Comparison of ENCODE assay signal across 25 mouse cellular contexts in the genomic region with DNA sequence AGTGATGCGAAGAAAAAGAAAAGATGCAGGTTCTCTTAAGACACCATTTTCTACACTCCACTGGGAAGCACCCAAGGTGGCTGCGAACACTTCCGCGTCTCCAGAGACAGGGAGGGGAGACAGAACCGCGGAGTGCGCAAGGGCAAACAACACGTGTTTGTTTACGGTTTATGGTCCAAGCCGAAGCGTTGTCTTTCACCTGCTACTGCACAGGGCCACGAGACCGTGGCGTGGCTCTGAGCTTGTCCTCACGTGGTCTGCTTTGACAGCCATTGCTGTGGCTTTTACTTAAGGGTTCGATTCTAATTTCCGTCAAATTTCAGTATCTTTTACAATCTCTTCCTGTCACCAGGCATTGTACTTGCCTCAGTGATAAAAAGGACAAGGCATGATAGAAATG.
DNase-seq lines count a peak whose midpoint lies in the region; ATAC-seq lines count a peak whose summit lies in the region.
"Had no signal": no experiment of that assay in that cellular context is flagged by ENCODE, and none has a peak within 500 bp of the region (broad histone marks: within the 10 kb centered on the region; RNA-seq: fewer than 3 reads in every experiment).

No protein-coding gene starts in this region.

- H3K4me3 ChIP-seq in forebrain, embryonic 14.5 days (ENCODE audit: low read depth, low read length), result no peak overlapping the region
- H3K4me3 ChIP-seq in forebrain, embryonic 10.5 days, result no peak overlapping the region
- no peak overlapping the region for H3K4me3 ChIP-seq in midbrain, embryonic 12.5 days
- H3K4me3 ChIP-seq: embryonic facial prominence, embryonic 12.5 days; erythroblast, embryonic 14.5 days; gastrocnemius, adult 2 months; heart, embryonic 10.5 days; layer of hippocampus, adult 2 months; limb, embryonic 10.5 days; liver, embryonic 15.5 days; neural tube, embryonic 15.5 days had no signal

- no peaks in the 10 kb centered on the region for H3K36me3 ChIP-seq in forebrain, embryonic 14.5 days (ENCODE audit: control insufficient read depth, insufficient read depth, low read length)
- no peaks in the 10 kb centered on the region for H3K36me3 ChIP-seq in forebrain, embryonic 10.5 days (replicated peaks)
- no peaks in the 10 kb centered on the region for H3K36me3 ChIP-seq in midbrain, embryonic 12.5 days
- H3K36me3 ChIP-seq: embryonic facial prominence, embryonic 12.5 days; heart, embryonic 10.5 days; limb, embryonic 10.5 days; liver, embryonic 15.5 days; neural tube, embryonic 15.5 days had no signal

- DNase-seq in forebrain, embryonic 14.5 days (ENCODE audit: low spot score), result no peak
- DNase-seq in forebrain, embryonic 10.5 days (ENCODE audit: extremely low spot score, low spot score), result no peak
- peak; percentile 22 for DNase-seq in retina, postnatal 1 day
- DNase-seq in retina, embryonic 14.5 days (ENCODE audit: low spot score), result no peak
- peak; percentile 26 for DNase-seq in testis, postnatal 14 days (ENCODE audit: low spot score)
- no peak for DNase-seq in lung, postnatal 36 days
- no peak for DNase-seq in T-cell, adult 2 months (ENCODE audit: low spot score)
- DNase-seq: adrenal gland, adult 8-10 months; cerebellum, adult 18-20 months; cerebellum, postnatal 14 days; gastrocnemius, adult 2 months; kidney, adult 8-10 months; kidney, postnatal 25 days; liver; thymus, postnatal 25 days had no signal

- H3K4me2 ChIP-seq in forebrain, embryonic 14.5 days (ENCODE audit: low read length), result no peak overlapping the region
- H3K4me2 ChIP-seq in midbrain, embryonic 12.5 days (replicated peaks), result no peak overlapping the region
- H3K4me2 ChIP-seq: embryonic facial prominence, embryonic 12.5 days; liver, embryonic 15.5 days had no signal

- 0 out of 2 replicates have a peak, but pooled peaks have one; percentile 12 for ATAC-seq in forebrain, embryonic 14.5 days
- ATAC-seq in midbrain, embryonic 12.5 days (ENCODE audit: low FRiP score, low read depth), result no peak
- ATAC-seq: activated CD4-positive, CD25-positive, alpha-beta regulatory T cell, adult 4 months had no signal

- H3K27me3 ChIP-seq in forebrain, embryonic 14.5 days (replicated peaks; ENCODE audit: control insufficient read depth, insufficient read depth, low read length), result no peaks in the 10 kb centered on the region
- peaks cover 9% of the 10 kb centered on the region; the same call in 1 of the 2 replicates for H3K27me3 ChIP-seq in forebrain, embryonic 10.5 days (ENCODE audit: poor library complexity, severe bottlenecking)
- H3K27me3 ChIP-seq in midbrain, embryonic 12.5 days, result no peaks in the 10 kb centered on the region
- H3K27me3 ChIP-seq: embryonic facial prominence, embryonic 12.5 days; liver, embryonic 15.5 days; neural tube, embryonic 15.5 days had no signal

- H3K9me3 ChIP-seq in forebrain, embryonic 14.5 days (replicated peaks; ENCODE audit: control insufficient read depth, low read length), result no peaks in the 10 kb centered on the region
- H3K9me3 ChIP-seq in forebrain, embryonic 10.5 days, result no peaks in the 10 kb centered on the region
- H3K9me3 ChIP-seq in midbrain, embryonic 12.5 days, result no peaks in the 10 kb centered on the region
- H3K9me3 ChIP-seq: embryonic facial prominence, embryonic 12.5 days; heart, embryonic 10.5 days; limb, embryonic 10.5 days; liver, embryonic 15.5 days; neural tube, embryonic 15.5 days had no signal

- H3K9ac ChIP-seq in forebrain, embryonic 14.5 days (ENCODE audit: low read length), result no peak overlapping the region
- H3K9ac ChIP-seq in midbrain, embryonic 12.5 days (replicated peaks), result no peak overlapping the region
- H3K9ac ChIP-seq: embryonic facial prominence, embryonic 12.5 days; liver, embryonic 15.5 days; neural tube, embryonic 15.5 days had no signal

- H3K27ac ChIP-seq in forebrain, embryonic 14.5 days (ENCODE audit: low read depth, low read length), result no peak overlapping the region
- H3K27ac ChIP-seq in forebrain, embryonic 10.5 days, result no peak overlapping the region
- peak overlapping the region; percentile 74 for H3K27ac ChIP-seq in midbrain, embryonic 12.5 days (replicated peaks)
- H3K27ac ChIP-seq: embryonic facial prominence, embryonic 12.5 days; gastrocnemius, adult 2 months; heart, embryonic 10.5 days; layer of hippocampus, adult 2 months; limb, embryonic 10.5 days; liver, embryonic 15.5 days; macrophage; neural tube, embryonic 15.5 days had no signal

- H3K4me1 ChIP-seq in forebrain, embryonic 14.5 days (ENCODE audit: control insufficient read depth, insufficient read depth, low read length), result peaks cover 10% of the 10 kb centered on the region; the same call in 1 of the 2 replicates
- H3K4me1 ChIP-seq in forebrain, embryonic 10.5 days, result 0 out of 2 replicates have a peak, but pooled peaks cover 5% of the 10 kb centered on the region
- H3K4me1 ChIP-seq in midbrain, embryonic 12.5 days, result peaks cover 8% of the 10 kb centered on the region; the same call in 1 of the 2 replicates
- H3K4me1 ChIP-seq: embryonic facial prominence, embryonic 12.5 days; heart, embryonic 10.5 days; limb, embryonic 10.5 days; liver, embryonic 15.5 days had no signal

- 88% methylated on average over 17 of the region's 17 CpGs for WGBS in forebrain, embryonic 14.5 days
- 93% methylated on average over 17 of the region's 17 CpGs for WGBS in forebrain, embryonic 10.5 days
- WGBS in midbrain, embryonic 12.5 days, result 86% methylated on average over 17 of the region's 17 CpGs

Comparison
In these comparisons a context has a peak if more than half of its experiments do, and no peak if none do; other contexts are left out.
1. DNase-seq: peak in retina, postnatal 1 day (single experiment) and testis, postnatal 14 days (single experiment); none in forebrain, embryonic 14.5 days (single experiment), forebrain, embryonic 10.5 days (single experiment), retina, embryonic 14.5 days (single experiment), lung, postnatal 36 days (single experiment) and T-cell, adult 2 months (single experiment).